Mouse (Mus musculus): ENCODE measurements around the gene Krtap14.

DNA sequence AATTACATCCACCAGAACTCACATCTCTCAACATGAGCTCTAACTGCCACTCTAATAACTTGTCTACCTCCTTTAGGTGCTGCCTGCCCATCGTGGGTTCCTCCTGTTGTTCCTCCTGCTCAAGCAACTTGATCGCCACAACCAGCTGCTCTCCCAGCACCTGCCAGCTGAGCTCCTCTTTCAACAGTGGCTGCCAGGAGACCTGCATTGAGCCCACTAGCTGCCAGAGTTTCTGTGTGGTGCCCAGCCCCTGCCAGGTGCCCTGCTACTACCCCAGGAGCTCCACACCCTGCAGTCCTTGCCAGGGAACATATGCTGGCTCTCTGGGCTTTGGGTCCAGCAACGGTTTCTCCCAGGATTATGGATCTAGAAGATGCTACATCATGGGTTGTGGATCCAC lies 5.9 kb downstream of the Krtap14 start, which contains the start of gene Krtap15:
- TF ChIP-seq POLR2A (IDR thresholded peaks at IDR 0.05; ENCODE audit: low read depth, low read length) = no peak
- TF ChIP-seq CTCF (conservative IDR thresholded peaks at IDR 0.05; ENCODE audit: insufficient read depth, insufficient read length, low read depth, low read length) = no peak

All from kidney, adult 2 months (tissue).